Mouse (Mus musculus) heart, postnatal 10 days (tissue): ENCODE results near the gene Pcdh15. TPM values are rescaled to one million over a fixed set of nuclear protein-coding genes. Genes with fewer than 3 reads are reported as not detected.

Source experiments
- DNase-seq, 2 experiments: peaks; one replicate each; pipeline ENCODE4 v3.0.0; 2021
- intact Hi-C: fragments of 180-260 bp; cut with DNase I; formaldehyde crosslinking; loops from one replicate; pipeline ENCODE4 v1.15.1; 2025
- total RNA-seq, 2 experiments: library from RNA; stranded (reverse); gene quantifications; 2 replicates each; pipeline ENCODE4 v1.2.3; 2021

Gene Pcdh15
- total RNA-seq, 2 experiments from 2014 or later = 0.34 to 1.2 TPM

DNA sequence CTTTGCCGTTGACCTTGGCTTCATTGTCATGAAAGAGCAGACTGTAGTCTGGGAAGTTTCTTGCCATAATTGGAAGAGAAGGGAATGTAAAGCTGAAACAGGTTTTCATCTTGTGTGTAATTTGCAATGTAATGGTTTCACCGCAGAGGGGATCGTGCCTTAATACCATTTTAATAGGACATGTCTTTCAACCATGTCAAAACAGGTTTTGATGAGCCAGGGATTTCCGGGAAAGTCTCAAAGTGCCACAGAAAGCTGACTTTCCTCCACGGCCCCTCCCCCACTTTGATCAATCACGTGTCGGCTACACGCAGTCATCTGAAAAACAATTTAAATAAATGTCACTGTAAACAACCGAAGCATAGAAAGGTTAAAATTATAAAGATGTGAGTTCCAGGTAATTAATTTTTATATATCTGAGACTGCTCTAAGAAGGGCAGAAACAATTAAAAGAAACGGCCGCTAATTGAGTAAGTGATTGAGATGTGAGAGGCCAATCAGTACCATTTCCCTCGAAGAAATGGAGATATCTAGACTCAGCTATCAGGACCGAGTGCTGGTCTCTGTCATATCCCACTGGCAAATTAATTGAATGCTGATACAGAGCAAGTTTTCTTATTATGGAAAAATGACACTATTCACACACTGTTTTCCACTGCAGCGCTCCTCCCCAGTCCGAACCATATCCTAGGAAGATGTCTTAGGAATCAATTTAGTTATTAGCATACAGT, 1158.7 kb downstream of the Pcdh15 start:
- intact Hi-C loops = no loop called here
- DNase-seq = no peak

DNA sequence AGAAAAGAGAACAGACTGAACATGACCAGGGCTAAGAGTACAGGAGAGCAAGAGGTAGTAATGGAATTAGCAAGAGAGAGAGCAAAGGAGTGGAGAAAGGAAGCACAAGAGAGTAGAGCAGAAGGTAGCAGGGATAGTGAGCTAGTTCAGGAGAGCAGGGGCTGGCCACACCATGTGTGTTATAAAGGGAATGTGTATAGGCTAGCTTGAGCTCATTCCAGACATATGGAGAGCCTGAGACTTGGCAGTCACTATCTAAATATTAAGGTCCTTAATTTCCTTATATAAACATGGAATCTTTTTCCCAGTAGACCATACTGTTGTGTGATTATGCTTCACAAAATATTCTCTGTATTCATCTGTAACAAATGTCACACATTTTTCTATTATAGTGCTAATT, 1159.5 kb downstream of the Pcdh15 start:
- intact Hi-C loops = no loop called here
- no peak for DNase-seq

DNA sequence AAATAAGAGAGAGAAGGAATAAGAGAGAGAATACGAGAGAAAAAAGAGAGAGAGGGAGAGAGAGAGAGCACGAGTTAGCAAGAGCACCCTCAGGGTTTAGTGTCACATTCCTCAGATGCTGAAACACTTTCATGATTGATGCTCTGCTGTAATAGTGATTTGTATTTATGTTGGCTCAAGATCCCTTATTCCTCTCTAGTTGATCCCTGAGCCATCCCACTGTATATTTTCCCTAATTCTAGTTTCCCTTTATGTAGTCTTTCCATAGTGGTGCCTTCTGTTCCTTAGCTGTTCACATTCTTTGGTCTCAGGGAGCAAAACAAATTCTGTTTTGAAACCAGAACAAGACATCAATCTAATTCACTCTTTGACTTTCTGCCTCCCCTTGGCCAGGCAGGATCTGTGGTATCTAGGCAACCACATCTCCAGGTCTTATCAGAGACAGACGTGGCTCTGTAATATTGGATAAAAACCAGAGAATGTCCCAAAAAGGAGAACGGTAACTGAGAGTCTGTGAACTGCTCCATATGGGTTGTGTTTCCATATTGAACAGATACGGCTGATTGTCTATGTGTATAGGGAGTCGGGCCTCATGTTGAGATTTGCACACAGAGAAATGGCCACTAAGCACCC, 1170.6 kb downstream of the Pcdh15 start:
- intact Hi-C loops = no loop called here
- DNase-seq = no peak

DNA sequence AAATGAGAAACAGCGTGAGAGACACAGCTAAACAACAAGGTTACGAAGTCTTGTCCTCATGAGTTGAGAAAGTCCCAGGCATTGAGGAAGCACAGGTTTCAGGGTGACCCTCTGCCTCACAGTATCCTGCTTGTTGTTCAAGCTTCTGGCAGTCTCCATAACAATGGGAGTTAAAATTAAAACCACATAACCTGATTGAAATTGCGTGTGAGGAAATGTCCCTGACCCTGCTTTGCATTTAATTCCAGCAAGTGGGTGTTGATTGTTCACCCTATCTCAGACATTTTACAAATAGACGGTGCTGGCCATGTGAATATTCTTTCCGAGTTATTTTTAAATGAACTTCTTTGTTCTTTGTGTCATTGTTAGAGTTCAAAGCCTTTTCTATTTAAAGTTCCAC, 1171.8 kb downstream of the Pcdh15 start:
- peak; percentile 3 for DNase-seq
- intact Hi-C loops = no loop called here

DNA sequence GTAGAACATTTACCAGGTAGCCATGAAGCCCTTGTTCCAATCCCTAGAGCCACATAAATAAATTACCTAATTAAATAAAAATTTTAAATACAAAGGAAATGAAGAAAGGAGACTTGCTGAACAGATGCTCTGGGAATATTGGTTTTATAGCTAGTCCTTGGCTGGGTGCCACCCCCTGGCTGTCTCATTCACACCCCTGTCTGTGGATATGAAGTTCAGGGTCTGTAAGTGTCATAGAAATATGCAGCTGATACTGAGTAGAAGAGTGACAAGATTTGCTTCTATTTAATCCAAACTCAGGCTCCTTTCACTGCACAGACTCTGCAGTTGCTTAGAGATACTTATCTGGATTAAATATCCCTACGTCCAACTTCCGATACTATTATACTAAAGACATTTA, 1205.0 kb downstream of the Pcdh15 start:
- intact Hi-C loops = no loop called here
- no peak for DNase-seq

GRCm38 (mm10) chr10:74305439-74306158, 1206.5 kb downstream of the Pcdh15 start:
- intact Hi-C loops = no loop called here
- DNase-seq = no peak

DNA sequence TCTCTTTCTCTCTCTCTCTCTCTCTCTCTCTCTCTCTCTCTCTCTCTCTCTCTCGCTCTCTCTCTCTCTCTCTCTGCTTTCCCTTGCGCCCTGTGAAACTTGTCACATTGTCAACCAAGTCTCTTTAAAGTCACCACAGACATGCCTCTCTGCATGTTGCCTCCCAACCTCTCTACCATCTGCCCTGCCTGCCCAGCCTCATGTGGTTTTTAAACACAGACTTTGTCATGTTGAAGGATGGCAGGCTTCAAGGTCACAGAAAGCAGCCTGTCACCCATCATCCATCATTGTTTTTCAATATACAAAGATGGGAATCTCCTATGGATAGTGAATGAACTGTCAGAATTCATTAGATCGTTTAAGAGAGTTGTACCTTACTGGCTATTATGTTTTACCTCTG, 1207.9 kb downstream of the Pcdh15 start:
- intact Hi-C loops = no loop called here
- DNase-seq = no peak

- intact Hi-C loops = no loop called here
- peak in 1 of 2 experiments; percentile 0 for DNase-seq
Observed at GRCm38 (mm10) chr10:74316091-74316490, 1216.9 kb downstream of the Pcdh15 start.

DNA sequence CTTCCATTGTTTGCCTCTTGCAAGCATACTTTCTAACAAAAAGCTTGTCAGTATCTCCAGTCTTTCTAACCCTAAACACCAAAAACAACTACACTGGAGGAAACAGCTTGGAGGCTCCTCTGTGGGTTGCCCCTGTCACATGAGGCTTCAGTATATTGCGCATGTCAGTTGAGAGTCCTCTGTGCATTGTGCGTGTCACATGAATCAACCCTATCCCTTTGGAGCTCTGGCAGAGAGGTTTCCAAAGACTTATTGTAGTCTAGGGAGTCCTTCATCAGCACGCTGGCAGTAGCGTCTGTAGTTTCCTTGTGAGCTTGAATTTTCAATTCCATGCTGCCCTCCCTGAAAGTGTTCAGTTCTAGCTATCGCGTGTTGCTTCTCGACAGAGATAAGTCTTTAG, 1236.3 kb downstream of the Pcdh15 start:
- DNase-seq = no peak
- intact Hi-C loops = no loop called here

- intact Hi-C loops = no loop called here
- DNase-seq = no peak
Observed at GRCm38 (mm10) chr10:74339247-74340160, 1240.4 kb downstream of the Pcdh15 start.

- no peak for DNase-seq
- intact Hi-C loops = no loop called here
Observed at GRCm38 (mm10) chr10:74359526-74359925, 1260.4 kb downstream of the Pcdh15 start.

DNA sequence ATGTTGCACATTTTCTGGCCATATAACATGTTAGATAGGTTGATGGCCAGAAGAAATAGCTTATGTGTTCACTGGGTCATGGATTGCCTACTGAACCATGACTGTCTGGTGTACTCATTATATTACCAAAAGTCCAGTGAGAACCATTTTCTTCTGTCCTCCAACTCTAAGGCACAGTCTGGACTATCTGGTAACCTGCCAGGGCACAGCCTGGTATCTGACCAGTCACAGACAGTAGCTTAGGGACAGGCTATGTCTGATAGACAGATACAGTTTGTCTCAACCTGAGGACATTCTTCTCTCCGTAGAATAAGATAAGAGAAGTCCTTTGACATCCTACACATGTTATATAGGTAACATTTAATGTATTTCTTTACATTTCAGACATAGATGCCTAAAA, 1279.6 kb downstream of the Pcdh15 start:
- intact Hi-C loops = loop anchor here (10.0 kb wide), 1 partner anchor 154 kb away; no protein-coding TSS in a partner anchor
- DNase-seq = no peak

DNA sequence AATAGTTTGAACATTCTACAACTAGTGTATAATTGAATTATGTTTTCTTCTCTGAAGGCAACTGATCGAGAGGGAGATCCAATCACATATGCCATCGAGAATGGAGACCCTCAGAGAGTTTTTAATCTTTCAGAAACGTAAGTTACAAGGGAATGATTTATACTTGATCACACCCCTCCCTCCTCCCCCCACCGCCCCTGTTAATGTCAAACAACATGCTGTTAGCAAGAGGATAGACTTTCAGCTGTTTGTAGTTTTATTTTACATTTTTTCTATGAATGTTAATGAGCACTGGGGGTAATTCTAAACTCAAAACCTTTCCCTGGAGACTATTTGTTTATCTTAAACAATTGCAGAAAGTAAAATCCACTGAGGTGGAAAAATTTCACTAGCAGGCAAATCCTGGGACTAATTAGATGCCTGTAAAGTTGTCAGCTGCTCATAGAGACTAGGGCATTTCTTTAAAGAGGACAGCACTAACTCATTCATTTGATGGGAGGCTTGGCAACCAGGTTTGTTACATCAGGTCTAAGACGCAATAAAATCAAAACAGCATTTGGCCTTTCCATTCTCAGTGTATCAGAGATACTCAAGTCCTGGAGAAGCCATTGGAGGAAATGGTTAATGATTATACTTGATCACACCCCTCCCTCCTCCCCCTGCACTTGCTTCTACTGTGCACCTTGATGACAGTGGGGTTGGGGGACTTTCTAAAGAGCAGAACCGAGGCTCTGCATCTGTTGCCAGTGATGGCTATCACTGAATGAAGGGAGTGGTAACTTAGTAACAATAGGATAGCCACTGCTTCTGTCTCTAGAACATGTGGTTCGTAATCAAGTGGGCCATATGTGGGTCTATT, 1280.4 kb downstream of the Pcdh15 start:
- intact Hi-C loops = loop anchor here (10.0 kb wide), 1 partner anchor 155 kb away; no protein-coding TSS in a partner anchor
- DNase-seq = no peak

- intact Hi-C loops = no loop called here
- no peak for DNase-seq
Observed at GRCm38 (mm10) chr10:74387538-74388499, 1288.7 kb downstream of the Pcdh15 start.

DNA sequence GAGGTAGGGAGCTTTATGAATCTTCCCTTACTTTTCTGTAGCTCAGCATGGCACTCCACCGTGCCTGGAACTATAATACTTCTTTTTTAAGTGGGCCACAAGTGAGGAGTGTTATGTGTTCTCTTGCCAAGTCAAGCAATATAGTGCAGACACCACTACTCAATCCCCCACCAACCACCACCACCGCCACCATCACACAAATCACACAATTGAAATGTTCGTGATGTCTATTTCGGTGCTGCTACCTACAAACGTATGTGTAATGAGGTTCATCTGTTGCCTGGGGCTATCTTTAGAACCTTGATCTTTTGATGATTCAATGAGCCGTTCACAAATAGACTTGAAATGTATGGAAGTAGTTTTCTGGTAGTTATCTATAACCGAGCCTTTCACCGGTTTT, 1304.0 kb downstream of the Pcdh15 start:
- DNase-seq = no peak
- intact Hi-C loops = no loop called here

DNA sequence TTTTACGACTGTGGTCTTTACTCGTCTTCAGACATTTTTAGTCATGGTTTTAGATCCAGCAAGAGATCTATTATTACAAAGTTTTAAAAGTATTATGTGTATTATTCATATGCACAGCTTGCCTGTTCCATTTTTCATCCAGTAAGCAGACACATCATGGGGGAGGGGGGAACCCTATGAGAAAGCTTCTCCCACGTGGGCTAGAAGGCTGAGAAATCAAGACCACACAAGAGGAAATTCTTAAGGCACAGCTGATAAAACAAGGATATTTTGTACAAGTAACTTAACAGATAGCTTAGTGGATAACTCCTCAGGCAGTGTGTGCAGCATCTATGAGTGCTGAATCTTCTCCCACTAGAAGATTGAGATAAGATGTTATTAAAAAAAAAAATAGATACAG, 1314.9 kb downstream of the Pcdh15 start:
- intact Hi-C loops = no loop called here
- DNase-seq = no peak

- intact Hi-C loops = no loop called here
- no peak for DNase-seq
Observed at GRCm38 (mm10) chr10:74414945-74415344, 1315.8 kb downstream of the Pcdh15 start.

DNA sequence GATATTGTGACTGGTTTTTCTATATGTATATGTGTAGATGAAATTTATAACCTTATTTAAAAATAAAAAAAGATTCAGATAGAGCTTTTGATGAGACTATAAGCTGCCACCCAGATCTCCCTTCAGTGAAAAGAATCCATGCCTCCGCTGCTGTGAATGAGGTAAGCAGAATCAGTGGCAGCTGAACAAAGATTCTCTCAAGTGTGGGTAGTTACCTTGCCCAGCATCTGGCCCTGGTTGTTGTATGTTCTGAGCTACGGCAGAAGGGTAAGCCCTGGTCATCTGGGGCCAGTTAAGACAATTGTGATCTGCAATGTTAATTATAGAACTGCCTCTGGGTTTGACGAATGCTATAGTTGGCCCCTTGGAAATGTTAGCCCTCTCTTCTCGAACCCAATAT, 1316.2 kb downstream of the Pcdh15 start:
- no peak for DNase-seq
- intact Hi-C loops = no loop called here

DNA sequence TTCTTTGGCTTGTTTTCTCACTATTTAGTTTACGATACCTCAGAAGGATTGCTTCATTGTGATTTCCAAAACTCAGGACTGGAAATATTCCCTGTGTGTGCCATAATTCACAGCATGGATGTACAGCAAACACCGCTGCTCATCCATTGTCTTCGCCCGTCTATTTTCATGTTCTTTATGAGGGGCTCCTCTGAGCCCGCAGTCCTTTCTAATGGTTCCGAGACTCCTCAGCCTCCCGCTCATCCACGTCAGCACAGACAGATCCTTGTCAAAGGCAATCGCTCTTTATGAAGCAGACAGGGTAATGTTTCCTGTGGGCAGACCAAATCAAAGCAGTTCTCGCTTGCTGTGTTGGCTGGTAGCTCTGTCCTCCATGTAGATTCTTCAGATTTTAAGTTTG, 1316.8 kb downstream of the Pcdh15 start:
- no peak for DNase-seq
- intact Hi-C loops = no loop called here
